In the genomic region with DNA sequence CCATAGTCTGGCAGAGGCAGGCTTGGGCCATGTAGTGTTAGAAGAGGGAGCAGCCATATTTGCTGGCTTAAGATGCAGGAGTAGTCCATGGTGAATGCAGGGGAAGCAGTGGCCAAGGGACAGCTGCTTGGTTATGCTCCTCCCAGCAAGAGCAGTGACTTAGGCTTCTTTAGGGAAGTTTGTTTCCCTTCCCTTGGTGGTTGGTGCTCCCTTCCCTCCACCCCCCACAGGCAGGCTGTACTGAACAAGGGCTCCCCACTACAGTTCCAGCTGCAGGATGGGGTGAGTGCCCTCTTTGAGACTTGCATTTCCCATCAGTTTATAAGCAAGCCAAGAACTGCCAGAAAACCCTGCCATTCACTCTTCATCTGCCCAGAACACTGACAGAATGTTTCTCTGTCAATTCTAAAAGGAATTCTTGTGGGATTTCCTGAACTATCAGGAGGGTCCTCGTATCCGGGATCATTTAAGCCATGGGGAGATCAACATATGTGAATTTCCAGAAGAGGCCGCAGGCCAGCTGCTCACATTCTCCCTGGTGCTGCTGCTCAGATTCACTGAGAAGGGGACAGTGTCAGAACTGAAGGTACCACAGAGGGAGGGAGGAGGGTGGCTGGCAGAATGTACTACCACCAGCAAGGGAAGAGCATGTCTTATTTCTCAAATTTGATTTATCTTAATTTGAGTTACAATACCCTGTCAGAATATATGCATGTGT, we compare ENCODE assay signal across 10 mouse cellular contexts. TPM values are rescaled to one million over a fixed set of nuclear protein-coding genes. Genes with fewer than 3 reads are reported as not detected.
DNase-seq lines count a peak whose midpoint lies in the region; ATAC-seq lines count a peak whose summit lies in the region.
"Had no signal": no experiment of that assay in that cellular context is flagged by ENCODE, and none has a peak within 500 bp of the region (broad histone marks: within the 10 kb centered on the region; RNA-seq: fewer than 3 reads in every experiment).

No protein-coding gene starts in this region.

- ATAC-seq in hematopoietic stem cell, adult 5-6 weeks (replicated peaks in 1 of 2; ENCODE audit: insufficient read depth in 1 of 2, low FRiP score in 2 of 2, low TSS enrichment in 1 of 2, low read depth in 1 of 2, poor library complexity in 2 of 2, severe bottlenecking in 2 of 2), result peak; percentile 57 to 61

- peak; percentile 11 for DNase-seq in MEL-GATA-1-ER (ENCODE audit: extremely low read depth, low read depth)
- DNase-seq in cerebellum, adult 9-11 months, result peak; percentile 25
- peak; percentile 3 to 5 for DNase-seq in gastrocnemius, adult 8-10 months (ENCODE audit: low spot score in 2 of 2)
- DNase-seq in layer of hippocampus, postnatal 25 days (ENCODE audit: extremely low spot score in 1 of 2, low spot score in 1 of 2), result peak; percentile 2 to 10
- DNase-seq in lung, adult 18-20 months, result peak; percentile 28 to 43
- DNase-seq in right cerebral cortex, adult 18-20 months, result peak; percentile 13
- peak; percentile 1 to 6 for DNase-seq in thymus, adult 18-20 months

RNA-seq across cellular contexts. Expression of gene Gm3435, which starts 11.7 kb away (rescaled TPM):
- total RNA-seq in gastrocnemius, adult 8-10 months (2022), result 1 to 10 TPM; 1.5 to 3.2 (median 2.2) TPM
- 3.0 TPM in 2 replicates for total RNA-seq in hematopoietic stem cell, adult 5-6 weeks (2017)
- total RNA-seq in layer of hippocampus, postnatal 25 days (2021), result 1 to 10 TPM; 2.1 to 3.8 TPM

RNA-seq across cellular contexts. Expression of gene Ermard, which starts 19.3 kb away (rescaled TPM):
- total RNA-seq in gastrocnemius, adult 8-10 months (2022), result 10 to 100 TPM; 14.8 to 17.3 (median 15.5) TPM
- total RNA-seq in hematopoietic stem cell, adult 5-6 weeks (2017), result 40.0 and 52.3 TPM in 2 replicates
- total RNA-seq in layer of hippocampus, postnatal 25 days (2021), result 10 to 100 TPM; 44.9 to 72.4 TPM

RNA-seq across cellular contexts. Expression of gene Tcte3, which starts 19.6 kb away (rescaled TPM):
- total RNA-seq in gastrocnemius, adult 8-10 months (2022), result under 1 TPM in 1 of 4 experiments, not detected in 3; 0.92 TPM
- not detected in 2 replicates for total RNA-seq in hematopoietic stem cell, adult 5-6 weeks (2017)
- total RNA-seq in layer of hippocampus, postnatal 25 days (2021), result 1 to 10 TPM in 1 of 2 experiments, not detected in 1; 1.1 TPM
- total RNA-seq: forebrain, postnatal 0 days had no signal

RNA-seq across cellular contexts. Expression of gene Gm3448, which starts 19.7 kb away (rescaled TPM):
- total RNA-seq in gastrocnemius, adult 8-10 months (2022), result under 1 TPM; 0.44 to 0.79 (median 0.56) TPM
- total RNA-seq in hematopoietic stem cell, adult 5-6 weeks (2017), result 11.6 and 21.5 TPM in 2 replicates
- 10 to 100 TPM in 1 of 2 experiments, 1 to 10 TPM in 1; 6.8 to 10.5 TPM for total RNA-seq in layer of hippocampus, postnatal 25 days (2021)

RNA-seq across cellular contexts. Expression of gene Gm3417, which starts 43.1 kb away (rescaled TPM):
- not detected for total RNA-seq in gastrocnemius, adult 8-10 months (2022)
- total RNA-seq in hematopoietic stem cell, adult 5-6 weeks (2017), result not detected in 2 replicates
- total RNA-seq in layer of hippocampus, postnatal 25 days (2021), result not detected
- total RNA-seq: adrenal gland, adult 18-20 months; forebrain, postnatal 0 days had no signal

Comparison
In these comparisons a context has a peak if more than half of its experiments do, and no peak if none do; other contexts are left out.
1. Peak in every context shown above with its lines: DNase-seq and ATAC-seq.